8 mouse cellular contexts compared by ENCODE assay signal in genomic region chr7:141048226-141049218, GRCm38 (mm10). TPM values are rescaled to one million over a fixed set of nuclear protein-coding genes. Genes with fewer than 3 reads are reported as not detected.
DNase-seq lines count a peak whose midpoint lies in the region; ATAC-seq and TF ChIP-seq lines count a peak whose summit lies in the region.

No protein-coding gene starts in this region.

- peak overlapping the region; percentile 76 for H3K27ac ChIP-seq in heart, embryonic 12.5 days (ENCODE audit: poor library complexity, severe bottlenecking)
- peak overlapping the region; percentile 95 for H3K27ac ChIP-seq in kidney, embryonic 16.5 days (ENCODE audit: low read length)
- peak overlapping the region; percentile 93 for H3K27ac ChIP-seq in liver, adult 2 months (replicated peaks; ENCODE audit: insufficient read depth, low read depth, low read length)

- H3K36me3 ChIP-seq in erythroblast, embryonic 14.5 days (ENCODE audit: control insufficient read depth), result no peaks in the 10 kb centered on the region
- no peaks in the 10 kb centered on the region for H3K36me3 ChIP-seq in heart, embryonic 12.5 days
- H3K36me3 ChIP-seq in kidney, embryonic 16.5 days (ENCODE audit: insufficient read depth, low read length), result no peaks in the 10 kb centered on the region
- H3K36me3 ChIP-seq in liver, adult 2 months (ENCODE audit: control insufficient read depth, insufficient read depth, low read length), result no peaks in the 10 kb centered on the region

- peak overlapping the region; percentile 60 for H3K4me3 ChIP-seq in erythroblast, embryonic 14.5 days (replicated peaks)
- peak overlapping the region; percentile 47 for H3K4me3 ChIP-seq in heart, embryonic 12.5 days
- H3K4me3 ChIP-seq in kidney, embryonic 16.5 days (ENCODE audit: low read length), result peak overlapping the region; percentile 43
- peak overlapping the region; percentile 47 for H3K4me3 ChIP-seq in liver, adult 2 months (ENCODE audit: insufficient read depth, low read depth, low read length)

- peak overlapping the region; percentile 63 for H3K9ac ChIP-seq in heart, embryonic 12.5 days
- peak overlapping the region; percentile 65 for H3K9ac ChIP-seq in kidney, embryonic 16.5 days (replicated peaks; ENCODE audit: low read length)
- H3K9ac ChIP-seq in liver, adult 2 months (ENCODE audit: low read depth, low read length), result peak overlapping the region; percentile 79

- WGBS in heart, embryonic 12.5 days, result 10% methylated on average over 21 of the region's 21 CpGs
- 8% methylated on average over 21 of the region's 21 CpGs for WGBS in kidney, embryonic 16.5 days
- 2% methylated on average over 21 of the region's 21 CpGs for WGBS in liver, adult 2 months

- TF ChIP-seq CTCF in liver, adult 2 months (IDR thresholded peaks at IDR 0.05; ENCODE audit: low read depth, low read length), result peak; percentile 93

- H3K4me2 ChIP-seq in heart, embryonic 12.5 days, result peak overlapping the region; percentile 95
- peak overlapping the region; percentile 86 for H3K4me2 ChIP-seq in kidney, embryonic 16.5 days (replicated peaks; ENCODE audit: low read depth, low read length)

- DNase-seq in CD4-positive, CD25-positive, alpha-beta regulatory T cell, adult 2 months (ENCODE audit: low read depth, low spot score), result peak; percentile 96
- peak; percentile 79 for DNase-seq in brain, embryonic 18.5 days (ENCODE audit: low read depth, low spot score)
- DNase-seq in liver, adult 2 months (ENCODE audit: extremely low read depth, low read depth, low spot score), result peak; percentile 79
- DNase-seq in spleen, postnatal 36 days (ENCODE audit: low spot score in 2 of 2), result peak; percentile 78 to 86

- H3K79me2 ChIP-seq in liver, adult 2 months (ENCODE audit: control insufficient read depth, insufficient read depth, low read length), result no peaks in the 10 kb centered on the region

- TF ChIP-seq POLR2A in liver, adult 2 months (IDR thresholded peaks at IDR 0.05; ENCODE audit: extremely low read depth, insufficient read depth, low read length), result no peak

- ATAC-seq in heart, embryonic 12.5 days (ENCODE audit: insufficient number of reproducible peaks, low FRiP score), result peak; percentile 87
- peak; percentile 90 for ATAC-seq in kidney, embryonic 16.5 days (ENCODE audit: low FRiP score, low TSS enrichment)
- peak; percentile 93 for ATAC-seq in monocyte, adult 5-6 weeks (replicated peaks; ENCODE audit: insufficient number of reproducible peaks, low FRiP score, low TSS enrichment, poor library complexity, severe bottlenecking)

- H3K9me3 ChIP-seq in erythroblast, embryonic 14.5 days (ENCODE audit: control insufficient read depth, low read length), result no peaks in the 10 kb centered on the region
- no peaks in the 10 kb centered on the region; the same call in 1 of the 2 replicates for H3K9me3 ChIP-seq in heart, embryonic 12.5 days (replicated peaks)
- no peaks in the 10 kb centered on the region for H3K9me3 ChIP-seq in kidney, embryonic 16.5 days (ENCODE audit: low read length)

- no peaks in the 10 kb centered on the region for H3K27me3 ChIP-seq in erythroblast, embryonic 14.5 days (ENCODE audit: control insufficient read depth)
- peaks cover 13% of the 10 kb centered on the region; the same call in 1 of the 2 replicates for H3K27me3 ChIP-seq in heart, embryonic 12.5 days (replicated peaks)
- no peaks in the 10 kb centered on the region for H3K27me3 ChIP-seq in kidney, embryonic 16.5 days (ENCODE audit: insufficient read depth, low read length)
- H3K27me3 ChIP-seq in liver, adult 2 months (ENCODE audit: control insufficient read depth, insufficient read depth, low read length), result no peaks in the 10 kb centered on the region

- peaks cover 43% of the 10 kb centered on the region for H3K4me1 ChIP-seq in erythroblast, embryonic 14.5 days (ENCODE audit: control insufficient read depth)
- H3K4me1 ChIP-seq in heart, embryonic 12.5 days (replicated peaks), result peaks cover 19% of the 10 kb centered on the region
- H3K4me1 ChIP-seq in kidney, embryonic 16.5 days (ENCODE audit: insufficient read depth, low read length), result peaks cover 19% of the 10 kb centered on the region; the same call in 1 of the 2 replicates
- peaks cover 15% of the 10 kb centered on the region for H3K4me1 ChIP-seq in liver, adult 2 months (ENCODE audit: control insufficient read depth, insufficient read depth, low read length)

RNA-seq across cellular contexts. Expression of gene B4galnt4, which starts 12.4 kb away (rescaled TPM):
- 0.03 and 0.15 TPM in 2 replicates for polyA plus RNA-seq in erythroblast, embryonic 14.5 days (2012)
- 2.0 and 2.5 TPM in 2 replicates for polyA plus RNA-seq in heart, embryonic 12.5 days (2016; fragmentation: Nextera tagmentation; extraction: Ambion mirVana)
- polyA plus RNA-seq in kidney, embryonic 16.5 days (2015; fragmentation: Nextera tagmentation; extraction: Ambion mirVana), result 13.2 and 13.9 TPM in 2 replicates
- 0.09 TPM in 1 of 2 replicates, not detected in the other for total RNA-seq in liver, adult 2 months (2014; rRNA removed)
- polyA plus RNA-seq in liver, adult 2 months (2012; rRNA removed), result 0.04 and 0.10 TPM in 2 replicates
- total RNA-seq in monocyte, adult 5-6 weeks (2017), result 0.10 TPM in 1 of 3 replicates, not detected in the others

RNA-seq across cellular contexts. Expression of gene Gm17387, which starts 19.6 kb away (rescaled TPM):
- polyA plus RNA-seq in erythroblast, embryonic 14.5 days (2012), result not detected in 2 replicates
- polyA plus RNA-seq in heart, embryonic 12.5 days (2016; fragmentation: Nextera tagmentation; extraction: Ambion mirVana), result not detected in 2 replicates
- not detected in 2 replicates for polyA plus RNA-seq in kidney, embryonic 16.5 days (2015; fragmentation: Nextera tagmentation; extraction: Ambion mirVana)
- total RNA-seq in liver, adult 2 months (2014; rRNA removed), result not detected in 2 replicates
- polyA plus RNA-seq in liver, adult 2 months (2012; rRNA removed), result not detected in 2 replicates
- total RNA-seq in monocyte, adult 5-6 weeks (2017), result not detected in 3 replicates

RNA-seq across cellular contexts. Expression of gene Pkp3, which starts 29.5 kb away (rescaled TPM):
- 0.03 and 0.05 TPM in 2 replicates for polyA plus RNA-seq in erythroblast, embryonic 14.5 days (2012)
- 0.41 and 0.50 TPM in 2 replicates for polyA plus RNA-seq in heart, embryonic 12.5 days (2016; fragmentation: Nextera tagmentation; extraction: Ambion mirVana)
- polyA plus RNA-seq in kidney, embryonic 16.5 days (2015; fragmentation: Nextera tagmentation; extraction: Ambion mirVana), result 9.2 and 10.5 TPM in 2 replicates
- 0.60 and 0.83 TPM in 2 replicates for total RNA-seq in liver, adult 2 months (2014; rRNA removed)
- 1.9 and 2.0 TPM in 2 replicates for polyA plus RNA-seq in liver, adult 2 months (2012; rRNA removed)
- total RNA-seq in monocyte, adult 5-6 weeks (2017), result 14.0 to 17.9 TPM (median 14.2 TPM) in 3 replicates

RNA-seq across cellular contexts. Expression of gene Ifitm6, which starts 30.8 kb away (rescaled TPM):
- not detected in 2 replicates for polyA plus RNA-seq in erythroblast, embryonic 14.5 days (2012)
- polyA plus RNA-seq in heart, embryonic 12.5 days (2016; fragmentation: Nextera tagmentation; extraction: Ambion mirVana), result not detected in 2 replicates
- 0.94 and 1.5 TPM in 2 replicates for polyA plus RNA-seq in kidney, embryonic 16.5 days (2015; fragmentation: Nextera tagmentation; extraction: Ambion mirVana)
- 0.81 and 0.83 TPM in 2 replicates for total RNA-seq in liver, adult 2 months (2014; rRNA removed)
- 0.72 and 1.7 TPM in 2 replicates for polyA plus RNA-seq in liver, adult 2 months (2012; rRNA removed)
- total RNA-seq in monocyte, adult 5-6 weeks (2017), result 268 to 573 TPM (median 450 TPM) in 3 replicates

RNA-seq across cellular contexts. Expression of gene Ifitm3, which starts 38.0 kb away (rescaled TPM):
- polyA plus RNA-seq in erythroblast, embryonic 14.5 days (2012), result 0.26 and 0.29 TPM in 2 replicates
- 41.8 and 41.9 TPM in 2 replicates for polyA plus RNA-seq in heart, embryonic 12.5 days (2016; fragmentation: Nextera tagmentation; extraction: Ambion mirVana)
- polyA plus RNA-seq in kidney, embryonic 16.5 days (2015; fragmentation: Nextera tagmentation; extraction: Ambion mirVana), result 210 and 234 TPM in 2 replicates
- 296 and 392 TPM in 2 replicates for total RNA-seq in liver, adult 2 months (2014; rRNA removed)
- polyA plus RNA-seq in liver, adult 2 months (2012; rRNA removed), result 848 and 1,254 TPM in 2 replicates
- total RNA-seq in monocyte, adult 5-6 weeks (2017), result 384 to 854 TPM (median 711 TPM) in 3 replicates

Comparison
In these comparisons a context has a peak if more than half of its experiments do, and no peak if none do; other contexts are left out.
1. Peak in every context shown above with its lines: DNase-seq, ATAC-seq, H3K4me3 ChIP-seq and H3K27ac ChIP-seq.